Mouse (Mus musculus): ENCODE measurements around the gene Rtl8b. TPM values are rescaled to one million over a fixed set of nuclear protein-coding genes. Genes with fewer than 3 reads are reported as not detected.
"Not testable (repeated sequence)": the region's sequence is repeated elsewhere in the genome, so short reads cannot be mapped to it uniquely, and the experiment has no call there.

Gene Rtl8b
- 100 to 1,000 TPM; 164 to 168 TPM for total RNA-seq (2021)
- long read RNA-seq, experiment 1, transcript Rtl8b-201 (1 exons, 1,232 nt), result major isoform, 157 of 157 reads
- long read RNA-seq, experiment 1, partial matches to known transcripts, result 0 of 157 reads
- long read RNA-seq, experiment 1, other reads (novel, unspliced or antisense), result 0 of 157 reads
- long read RNA-seq, experiment 2, transcript Rtl8b-201 (1 exons, 1,232 nt), result major isoform, 120 of 121 reads
- long read RNA-seq, experiment 2, partial matches to known transcripts, result 0 of 121 reads
- long read RNA-seq, experiment 2, other reads (novel, unspliced or antisense), result 1 of 121 reads

DNA sequence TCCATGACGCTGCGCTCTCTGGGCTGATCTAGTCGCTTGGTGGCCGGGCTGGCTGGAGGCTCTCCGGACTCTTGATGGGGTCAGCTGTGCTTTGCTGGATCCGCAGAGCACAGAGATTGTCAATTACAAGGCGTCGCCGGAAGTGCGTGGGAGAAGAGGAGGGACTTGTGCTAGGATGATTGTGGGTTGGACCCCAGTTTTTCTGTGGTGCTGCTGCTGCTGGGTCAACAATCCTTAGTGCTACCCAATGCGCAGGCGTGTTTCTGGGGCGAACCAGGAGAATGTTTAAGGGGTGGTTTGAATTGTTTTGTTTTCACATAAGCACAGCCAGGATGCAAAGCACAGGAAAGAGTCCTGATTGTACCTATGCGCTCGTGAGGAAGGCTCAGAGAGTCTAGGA lies at the start of gene Rtl8b:
TSS of gene Rtl8b (minus strand) at position 115 of the 400 bp plus-strand sequence.
- no peak for TF ChIP-seq CTCF (conservative IDR thresholded peaks at IDR 0.05)
- peak within 1 kb of the TSS; percentile 49 for H3K4me3 ChIP-seq

DNA sequence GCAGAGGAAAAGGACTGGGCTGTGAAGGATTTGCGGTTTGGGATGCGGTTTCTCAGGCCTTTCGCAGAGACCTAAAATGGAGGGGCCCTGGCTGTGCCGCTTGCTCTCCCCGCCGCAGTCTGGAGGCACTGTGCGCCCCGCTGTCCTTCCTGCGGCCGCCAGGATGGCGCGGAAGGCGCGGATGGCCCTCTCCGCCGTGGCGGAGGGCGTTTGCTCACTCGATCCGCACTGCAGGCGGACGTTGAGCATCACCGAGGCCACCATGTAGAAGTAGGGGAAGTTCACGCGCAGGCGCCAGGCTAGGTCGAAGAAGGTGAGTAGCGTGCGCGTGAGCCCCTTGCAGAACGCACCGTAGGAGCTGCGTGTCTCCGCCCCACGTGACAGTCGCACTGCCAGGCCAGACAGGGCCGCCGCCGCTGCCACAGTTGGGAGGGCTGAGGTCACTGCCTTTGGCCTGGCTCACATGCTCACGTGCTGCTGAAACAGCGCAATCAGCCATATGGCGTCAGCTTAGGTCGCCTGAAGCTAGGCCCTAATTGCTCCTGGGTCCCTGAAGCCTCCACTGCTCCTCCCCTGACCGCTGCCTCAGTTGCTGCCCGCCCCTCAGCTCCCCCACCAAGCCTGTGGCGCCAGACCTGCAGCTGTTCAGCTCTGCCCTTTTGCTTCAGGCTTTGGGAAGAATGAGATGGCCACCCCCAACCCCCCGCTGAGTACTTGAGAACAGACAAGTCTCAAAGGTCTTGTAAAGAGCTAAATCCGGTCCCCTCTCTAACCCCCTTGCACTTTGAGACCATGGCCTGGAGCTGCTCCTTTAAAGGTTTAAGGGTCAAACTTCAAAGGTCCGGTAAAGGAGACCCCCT lies 46.3 kb upstream of the Rtl8b start:
- DNase-seq (ENCODE audit: low spot score in 2 of 2), result peak in 1 of 2 experiments; percentile 28
- H3K27ac ChIP-seq, result peak overlapping the region; percentile 78
- H3K4me3 ChIP-seq, result peak overlapping the region; percentile 54
- no peak; the same call in none of the 2 replicates for TF ChIP-seq CTCF (conservative IDR thresholded peaks at IDR 0.05)

More for the DNA sequence above, at the start of gene Rtl8b:
- DNase-seq (ENCODE audit: low spot score in 2 of 2), result peak; percentile 82 to 89
- H3K27ac ChIP-seq, result peak within 1 kb of the TSS; percentile 89

DNA sequence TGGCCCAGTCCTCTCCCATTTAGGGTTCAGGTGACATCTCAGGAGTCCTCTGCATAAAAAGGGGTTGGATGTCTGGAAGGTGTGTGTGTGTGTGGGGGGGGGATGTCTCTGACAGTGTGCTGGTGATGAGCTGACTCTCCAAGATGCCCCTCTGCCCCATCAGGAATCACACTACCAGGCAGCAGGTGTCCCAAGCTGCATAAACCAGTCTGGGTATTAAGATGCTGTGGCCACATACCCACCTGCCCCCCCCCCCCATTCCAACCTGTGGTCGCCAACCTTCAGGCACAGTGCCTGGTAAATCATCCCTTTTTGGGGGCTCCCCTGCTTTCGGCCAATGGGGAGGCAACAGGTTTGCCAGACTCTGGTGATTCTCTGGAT lies 45.7 kb upstream of the Rtl8b start:
- H3K4me3 ChIP-seq, result peak overlapping the region; percentile 54
- peak overlapping the region; percentile 78 for H3K27ac ChIP-seq
- no peak for TF ChIP-seq CTCF (conservative IDR thresholded peaks at IDR 0.05)
- DNase-seq (ENCODE audit: low spot score in 2 of 2), result no peak

DNA sequence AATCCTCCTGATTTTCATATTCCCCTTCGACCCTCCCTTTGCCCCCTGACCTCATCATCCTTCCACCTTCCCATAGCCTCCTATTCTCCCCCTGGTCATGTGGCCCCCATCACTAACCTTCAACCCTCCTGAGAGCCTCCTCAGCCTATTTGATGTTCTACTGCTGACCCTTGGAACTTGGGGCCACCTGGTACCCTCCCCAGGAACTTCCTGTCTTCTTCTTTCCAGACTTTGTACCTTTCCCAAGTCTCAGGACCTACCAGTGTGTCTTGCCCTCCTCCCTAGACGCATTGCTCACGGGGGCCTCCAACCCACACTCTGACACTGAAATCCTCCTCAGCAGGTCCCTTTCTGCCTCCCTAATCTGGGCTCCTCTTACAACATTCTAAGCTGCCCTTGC lies 32.5 kb upstream of the Rtl8b start:
- no peak for DNase-seq (ENCODE audit: low spot score in 2 of 2)
- TF ChIP-seq CTCF (conservative IDR thresholded peaks at IDR 0.05), result no peak
- Histone ChIP-seq H3K27ac (no peak overlapping the region), H3K4me3 (no peak overlapping the region)

DNA sequence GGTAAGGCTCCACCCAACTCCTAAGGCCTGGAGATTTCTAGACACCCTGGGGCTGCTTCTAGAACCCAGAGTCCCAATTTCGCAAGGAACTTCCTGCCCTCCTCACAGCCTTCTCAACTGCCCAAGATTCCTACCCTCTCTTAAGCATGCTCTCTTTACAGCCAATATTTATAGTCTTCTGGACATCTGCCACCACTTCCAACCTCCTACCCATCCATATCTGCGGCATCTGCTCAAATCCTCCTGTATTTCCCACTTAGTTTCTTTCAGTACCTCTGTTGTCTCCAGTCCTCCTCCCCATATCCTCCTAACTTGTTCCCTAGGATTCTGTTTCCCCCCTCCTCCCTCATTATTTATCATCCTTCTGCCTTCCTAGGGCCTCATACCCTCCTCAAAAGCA lies 29.0 kb upstream of the Rtl8b start:
- no peak for DNase-seq (ENCODE audit: low spot score in 2 of 2)
- TF ChIP-seq CTCF (conservative IDR thresholded peaks at IDR 0.05), result no peak

DNA sequence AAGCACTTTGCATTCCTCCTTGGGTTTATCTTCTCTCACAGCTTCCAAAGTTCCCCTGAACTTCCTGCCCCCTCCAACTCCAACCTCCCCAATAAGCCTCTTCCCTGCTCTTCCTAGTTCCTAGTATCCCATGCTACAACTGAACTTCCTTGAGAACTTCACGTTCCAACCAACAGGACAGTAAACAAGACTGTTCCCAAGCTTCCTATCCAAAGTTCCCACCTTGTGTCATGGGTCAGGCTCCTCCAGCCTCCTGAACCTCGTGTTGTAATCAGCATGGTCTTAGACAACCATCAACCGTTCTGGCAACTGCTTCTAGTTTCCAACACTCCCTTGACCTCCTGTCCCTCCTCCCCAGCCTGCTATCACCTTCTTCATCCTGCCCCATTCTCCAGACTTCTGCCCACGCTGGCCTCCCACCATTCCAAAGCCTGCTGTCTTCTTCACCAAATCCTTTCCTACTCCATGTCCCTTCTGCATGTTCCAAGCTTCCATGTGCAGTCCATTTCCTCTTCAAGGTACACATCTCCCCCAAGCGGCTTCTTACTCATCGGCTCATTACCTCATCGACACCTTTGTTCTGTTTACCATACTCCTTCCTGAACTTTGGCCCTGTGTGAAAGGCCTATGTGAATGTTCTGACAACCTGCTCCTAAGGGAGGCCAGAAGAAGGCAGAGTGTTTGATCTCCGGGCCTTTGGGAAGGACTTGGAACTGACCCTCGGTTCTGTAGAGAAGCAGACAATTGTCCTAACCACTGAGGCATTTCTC lies 24.0 kb upstream of the Rtl8b start:
- H3K4me3 ChIP-seq, result no peak overlapping the region
- no peak for DNase-seq (ENCODE audit: low spot score in 2 of 2)
- H3K27ac ChIP-seq, result no peak overlapping the region
- no peak for TF ChIP-seq CTCF (conservative IDR thresholded peaks at IDR 0.05)

More for the DNA sequence above, 29.0 kb upstream of the Rtl8b start:
- no peak overlapping the region for H3K4me3 ChIP-seq
- no peak overlapping the region for H3K27ac ChIP-seq

DNA sequence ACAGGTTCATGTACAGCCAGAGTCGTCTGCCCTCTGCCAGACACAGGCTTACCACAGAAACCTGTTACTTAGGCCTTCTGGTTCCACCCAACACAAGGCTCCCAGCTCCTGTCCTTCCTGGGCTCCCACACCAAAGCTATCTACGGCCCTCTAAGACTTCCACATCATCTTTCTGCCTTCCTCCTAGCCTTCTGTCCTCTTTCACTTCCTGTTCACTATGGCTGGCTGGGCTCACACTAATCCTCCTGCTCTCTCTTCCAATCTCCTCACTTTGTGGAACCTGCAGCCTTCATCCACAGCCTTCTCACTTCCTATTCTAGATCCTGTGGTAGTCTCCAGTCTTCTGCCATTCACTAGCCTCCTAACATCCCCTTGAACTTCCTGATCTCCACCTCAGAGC lies 22.9 kb upstream of the Rtl8b start:
- no peak overlapping the region for H3K4me3 ChIP-seq

DNA sequence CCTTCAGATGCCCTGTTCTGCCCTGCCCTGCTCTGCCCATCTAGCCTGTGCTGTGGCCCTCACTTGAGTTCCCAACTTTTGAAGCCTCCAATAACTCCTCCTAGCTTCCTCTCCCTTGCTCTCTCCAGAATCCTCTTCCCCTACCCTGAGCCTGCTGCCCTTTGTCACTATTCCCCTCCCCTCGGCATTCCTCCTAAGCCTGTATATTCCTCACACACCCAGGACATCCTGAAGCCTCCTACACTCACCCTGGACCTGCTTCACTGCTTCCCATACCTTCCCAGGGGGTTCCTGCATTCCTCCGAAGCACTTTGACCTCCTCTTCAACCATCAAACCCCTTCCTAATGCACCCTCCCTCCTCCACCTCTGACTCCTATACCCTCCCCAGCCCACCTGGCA lies 21.9 kb upstream of the Rtl8b start:
- no peak for TF ChIP-seq CTCF (conservative IDR thresholded peaks at IDR 0.05)
- Histone ChIP-seq H3K27ac (no peak overlapping the region), H3K4me3 (no peak overlapping the region)
- no peak for DNase-seq (ENCODE audit: low spot score in 2 of 2)

More for the DNA sequence above, 22.9 kb upstream of the Rtl8b start:
- no peak for DNase-seq (ENCODE audit: low spot score in 2 of 2)
- no peak for TF ChIP-seq CTCF (conservative IDR thresholded peaks at IDR 0.05)
- no peak overlapping the region for H3K27ac ChIP-seq

DNA sequence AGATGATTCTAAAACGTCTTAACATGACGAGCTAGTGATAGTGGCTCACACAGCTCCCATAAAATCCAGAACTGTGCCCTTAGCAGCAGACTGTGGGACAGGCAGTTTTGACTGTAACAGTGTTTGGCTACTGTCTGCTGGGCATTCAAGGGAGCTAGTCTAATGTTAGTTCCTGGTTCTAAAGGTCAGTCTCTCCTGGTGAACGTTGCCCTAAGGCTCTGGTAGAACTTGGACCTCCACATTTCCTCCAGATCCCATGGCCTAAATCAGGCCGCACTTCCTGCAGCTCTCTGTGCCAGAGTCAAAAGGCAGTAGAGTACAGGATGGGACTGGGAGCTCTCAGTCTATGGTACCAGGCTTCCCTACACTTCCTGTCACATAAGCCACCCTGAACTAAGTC lies 14.5 kb upstream of the Rtl8b start:
- DNase-seq (ENCODE audit: low spot score in 2 of 2); H3K27ac ChIP-seq; H3K4me3 ChIP-seq: not testable (repeated sequence)

DNA sequence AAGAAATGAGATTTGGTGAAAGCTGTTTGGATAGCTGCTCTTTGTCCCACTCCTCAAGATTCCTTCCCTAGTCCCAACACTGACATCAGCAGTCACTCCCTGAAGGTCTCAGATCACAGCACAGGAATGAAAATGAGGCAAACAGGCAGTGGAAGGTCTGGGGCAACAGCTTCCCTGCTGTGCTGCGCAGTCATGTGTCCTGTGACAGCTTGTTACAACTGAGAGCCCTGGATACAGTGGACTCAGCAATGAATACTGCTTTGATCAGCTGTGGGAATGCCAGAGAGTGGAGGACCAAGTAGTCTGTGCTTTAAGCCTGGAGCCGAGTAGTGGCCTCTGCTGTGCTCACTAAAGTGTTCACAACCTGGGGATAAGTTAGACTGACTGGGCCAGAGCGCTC lies 12.4 kb upstream of the Rtl8b start:
- DNase-seq (ENCODE audit: low spot score in 2 of 2); H3K4me3 ChIP-seq; H3K27ac ChIP-seq: not testable (repeated sequence)

DNA sequence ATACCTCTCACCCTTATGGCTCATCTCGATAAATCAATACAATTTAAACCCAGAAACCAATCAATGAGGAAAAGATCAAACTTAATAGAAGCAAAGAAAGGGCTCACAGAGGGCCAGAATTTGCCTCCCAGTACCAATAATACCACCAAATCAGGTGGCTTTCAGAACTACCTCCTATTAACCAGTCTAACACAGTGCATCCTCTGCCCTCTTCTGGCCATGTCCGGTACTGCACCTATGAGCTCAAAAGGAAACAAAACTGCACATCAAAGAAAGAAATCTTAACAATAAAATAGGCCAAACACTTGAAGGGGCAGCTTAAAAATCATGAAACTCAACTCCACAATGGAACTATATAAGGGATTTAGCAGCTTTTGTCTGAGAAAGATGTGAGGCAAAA lies 6.7 kb upstream of the Rtl8b start:
- not testable (repeated sequence) for H3K4me3 ChIP-seq, H3K27ac ChIP-seq
- peak; percentile 69 for TF ChIP-seq CTCF (conservative IDR thresholded peaks at IDR 0.05)
- peak; percentile 21 to 69 for DNase-seq (ENCODE audit: low spot score in 2 of 2)

DNA sequence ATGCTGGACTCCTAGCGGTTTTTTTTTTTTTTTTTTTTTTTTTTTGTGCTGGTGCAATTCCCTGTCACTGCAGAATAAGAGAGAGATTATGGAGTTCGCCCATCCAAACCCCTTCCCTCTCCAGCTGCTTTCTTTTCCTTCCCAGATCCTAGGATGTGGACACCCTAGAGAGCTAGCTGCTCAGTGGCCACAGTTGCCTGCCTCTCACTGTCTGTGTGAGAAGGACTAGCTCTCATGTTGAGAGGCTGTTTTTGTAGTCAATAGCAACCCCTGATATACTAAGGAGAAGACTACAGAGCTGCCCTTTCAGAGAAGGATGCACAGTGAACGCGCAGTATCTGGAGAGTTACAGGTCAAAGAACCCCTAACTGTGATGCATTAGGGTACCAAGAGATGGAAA lies 488 bp upstream of the Rtl8b start:
- not testable (repeated sequence) for DNase-seq (ENCODE audit: low spot score in 2 of 2)
- H3K27ac ChIP-seq, result peak overlapping the region; percentile 89
- peak overlapping the region; percentile 49 for H3K4me3 ChIP-seq

DNA sequence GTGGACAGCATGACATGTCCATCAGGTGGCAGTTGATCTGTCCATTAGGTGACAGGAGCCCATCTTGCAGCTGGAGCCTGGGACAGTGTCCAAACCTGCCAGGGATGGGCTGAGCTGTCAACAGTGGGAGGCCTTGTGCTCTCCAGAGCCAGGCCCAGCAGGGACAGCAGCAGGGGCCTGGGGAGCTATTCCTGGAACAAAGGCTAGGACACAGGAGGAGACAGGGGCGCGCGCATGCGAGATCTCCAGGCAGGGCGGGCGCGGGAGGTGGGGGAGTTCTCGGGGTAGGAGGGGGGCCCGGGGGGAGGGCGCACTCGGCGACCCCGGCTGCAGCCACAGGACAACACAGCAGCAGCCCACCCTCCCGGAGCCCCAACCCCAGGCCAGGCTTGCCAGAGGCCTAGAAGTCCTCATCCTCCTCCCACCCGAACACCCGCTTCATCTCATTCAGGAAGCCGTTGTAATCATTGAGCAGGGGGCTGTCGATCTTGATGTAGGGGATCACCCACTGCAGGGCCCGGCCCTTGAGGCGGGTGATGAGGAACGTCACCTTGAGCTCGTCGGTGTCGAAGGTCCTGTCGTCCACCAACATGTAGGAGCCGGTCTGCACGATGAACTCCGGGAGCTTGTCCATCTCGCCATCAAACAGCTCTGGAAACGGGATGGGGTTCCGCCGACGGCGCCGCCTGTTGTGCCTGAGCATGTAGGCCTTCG lies 494 bp downstream of the Rtl8b start:
- DNase-seq (ENCODE audit: low spot score in 2 of 2), result not testable (repeated sequence)
- Histone ChIP-seq H3K27ac (peak overlapping the region; percentile 89; the same call in 1 of the 2 replicates), H3K4me3 (peak overlapping the region; percentile 49)

DNA sequence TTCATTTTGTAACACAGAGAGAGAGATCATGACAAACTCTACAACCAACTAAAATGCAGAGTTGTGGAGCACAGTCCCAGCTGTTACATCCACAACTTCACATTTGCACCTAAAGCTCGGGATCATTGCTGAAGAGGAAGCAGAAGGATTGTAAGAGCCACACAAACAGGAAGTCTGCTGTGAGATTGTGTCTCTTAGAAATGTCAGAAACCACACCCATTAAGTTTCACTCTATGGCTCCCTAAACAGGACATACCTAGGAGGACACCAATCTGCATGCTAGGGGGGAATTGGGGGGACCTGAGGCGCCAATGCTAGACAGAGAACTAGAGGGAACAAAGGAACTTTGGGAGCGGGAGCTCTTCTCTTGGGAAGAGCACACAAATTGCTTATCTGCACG lies 17.3 kb downstream of the Rtl8b start:
- H3K27ac ChIP-seq; H3K4me3 ChIP-seq; DNase-seq (ENCODE audit: low spot score in 2 of 2): not testable (repeated sequence)

Data from layer of hippocampus, adult 2 months (tissue).